Mouse (Mus musculus) ES-Bruce4 (cell line): ENCODE data around the gene Lonp2. TPM values are rescaled to one million over a fixed set of nuclear protein-coding genes. Genes with fewer than 3 reads are reported as not detected.

Experiments used
- H3K27ac ChIP-seq: 2 replicates; pipeline ENCODE4 v1.5.1; 2012; ENCODE audit warnings: low read length, inconsistent platforms; ENCODE audit not compliant: insufficient read depth
- H3K27me3 ChIP-seq: 2 replicates; pipeline ENCODE4 v1.6.1; 2012; ENCODE audit warnings: mild to moderate bottlenecking, low read length, inconsistent platforms; ENCODE audit not compliant: control insufficient read depth, poor library complexity, insufficient read depth, severe bottlenecking
- H3K36me3 ChIP-seq: 2 replicates; pipeline ENCODE4 v1.6.1; 2012; ENCODE audit warnings: inconsistent platforms, mild to moderate bottlenecking, low read length, moderate library complexity; ENCODE audit not compliant: control insufficient read depth, poor library complexity, insufficient read depth, severe bottlenecking
- H3K4me1 ChIP-seq: one replicate; pipeline ENCODE4 v1.8.1; 2011; ENCODE audit warnings: low read length; ENCODE audit not compliant: control insufficient read depth, insufficient read depth
- H3K4me3 ChIP-seq: 2 replicates; pipeline ENCODE4 v1.5.1; 2011; ENCODE audit warnings: low read depth, mild to moderate bottlenecking, low read length
- H3K9ac ChIP-seq: 2 replicates; pipeline ENCODE4 v1.6.1; 2012; ENCODE audit warnings: low read depth, mild to moderate bottlenecking, inconsistent platforms; ENCODE audit not compliant: poor library complexity, severe bottlenecking
- H3K9me3 ChIP-seq: replicated peaks from 2 replicates; pipeline ENCODE4 v1.6.1; 2012; ENCODE audit warnings: mild to moderate bottlenecking, low read length, inconsistent platforms; ENCODE audit not compliant: control insufficient read depth, poor library complexity, insufficient read depth, severe bottlenecking
- CTCF ChIP-seq: IDR thresholded peaks from one replicate; pipeline ENCODE4 v1.8.1; 2011; ENCODE audit warnings: low read depth, low read length
- EP300 ChIP-seq: IDR thresholded peaks from 2 replicates; pipeline ENCODE4 v1.6.1; 2011; ENCODE audit warnings: low read depth, low read length; ENCODE audit not compliant: insufficient read depth
- POLR2A ChIP-seq: IDR thresholded peaks from one replicate; pipeline ENCODE4 v1.8.1; 2011; ENCODE audit warnings: low read length; ENCODE audit not compliant: insufficient read depth
- polyA plus RNA-seq: library from polyadenylated mRNA; stranded (reverse); fragments of >200 nt; gene quantifications from 2 replicates; pipeline ENCODE4 v1.2.4, GENCODE M21; 2011; ENCODE audit warnings: low read depth; ENCODE audit not compliant: missing spikeins, insufficient read depth, insufficient read length

Lonp2 gene
- polyA plus RNA-seq, 1 experiment: 28.5 TPM

DNA sequence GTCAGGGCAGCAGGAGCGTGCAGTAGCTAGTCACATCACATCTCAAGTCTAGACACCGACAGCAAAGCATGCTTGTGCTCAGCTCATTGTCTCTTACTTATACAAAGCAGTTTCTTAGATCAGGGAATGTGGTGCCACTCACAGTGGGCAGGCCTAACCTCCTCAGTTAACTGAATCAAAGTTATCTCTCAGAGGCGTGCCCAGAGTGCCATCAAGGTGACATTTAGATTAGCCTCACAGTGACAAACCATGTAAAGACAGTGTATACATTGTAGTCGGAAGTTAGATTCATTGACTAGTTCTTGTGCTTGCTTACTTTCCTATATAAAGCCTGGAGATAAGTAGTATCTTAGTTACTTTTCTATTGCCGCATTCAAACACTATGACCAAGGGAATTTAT lies 6.4 kb downstream of the Lonp2 start:
- no peak overlapping the region for H3K9ac ChIP-seq
- H3K9me3 ChIP-seq: no peaks in the 10 kb centered on the region
- H3K27ac ChIP-seq: no peak overlapping the region
- no peaks in the 10 kb centered on the region for H3K27me3 ChIP-seq
- H3K4me3 ChIP-seq: no peak overlapping the region
- peaks cover 5% of the 10 kb centered on the region; the same call in 1 of the 2 replicates for H3K36me3 ChIP-seq
- TF ChIP-seq EP300 (no peak), POLR2A (no peak), CTCF (no peak)
- no peaks in the 10 kb centered on the region for H3K4me1 ChIP-seq

DNA sequence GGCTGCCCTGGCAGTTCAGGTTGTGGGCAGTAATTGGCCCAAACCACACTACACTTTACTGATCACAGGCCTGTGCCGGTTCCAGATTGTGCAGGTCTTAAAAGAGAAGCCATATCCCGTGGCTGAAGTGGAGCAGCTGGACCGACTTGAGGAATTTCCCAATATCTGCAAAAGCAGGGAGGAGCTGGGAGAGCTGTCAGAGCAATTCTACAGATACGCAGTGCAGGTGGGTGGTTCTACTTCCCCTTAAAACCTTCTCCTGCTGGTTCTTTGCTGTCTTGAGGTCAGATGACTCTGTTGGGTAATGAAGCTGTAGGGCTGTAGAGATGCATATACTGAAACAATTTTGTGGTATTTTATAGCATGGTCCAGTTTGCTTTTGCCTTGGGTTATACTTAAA lies 7.6 kb downstream of the Lonp2 start:
- H3K9ac ChIP-seq: no peak overlapping the region
- H3K27me3 ChIP-seq: no peaks in the 10 kb centered on the region
- H3K4me3 ChIP-seq: no peak overlapping the region
- H3K36me3 ChIP-seq: peaks cover 5% of the 10 kb centered on the region; the same call in 1 of the 2 replicates
- TF ChIP-seq CTCF (no peak), POLR2A (no peak), EP300 (no peak)
- no peak overlapping the region for H3K27ac ChIP-seq
- no peaks in the 10 kb centered on the region for H3K4me1 ChIP-seq
- no peaks in the 10 kb centered on the region for H3K9me3 ChIP-seq

DNA sequence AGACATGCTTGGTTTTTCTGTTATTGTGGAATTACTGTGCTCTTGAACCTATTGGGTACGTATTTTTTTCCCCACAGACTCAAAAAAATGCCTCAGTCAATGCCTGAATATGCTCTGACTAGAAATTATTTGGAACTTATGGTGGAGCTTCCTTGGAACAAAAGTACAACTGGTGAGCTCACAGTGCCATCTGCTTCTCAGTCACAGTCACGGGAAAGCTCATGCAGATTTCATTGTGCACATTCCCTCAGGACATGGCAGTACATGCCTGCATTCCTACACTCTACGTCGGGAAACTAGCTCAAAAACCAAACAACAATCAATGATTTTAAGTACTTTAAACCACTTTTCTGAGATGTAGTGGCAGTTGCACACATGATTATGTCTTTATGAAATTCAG lies 14.0 kb downstream of the Lonp2 start:
- Histone ChIP-seq H3K9ac (no peak overlapping the region), H3K27me3 (no peaks in the 10 kb centered on the region), H3K36me3 (peaks cover 13% of the 10 kb centered on the region), H3K9me3 (no peaks in the 10 kb centered on the region), H3K4me3 (no peak overlapping the region), H3K27ac (no peak overlapping the region), H3K4me1 (no peaks in the 10 kb centered on the region)
- TF ChIP-seq EP300: no peak
- TF ChIP-seq CTCF: no peak
- TF ChIP-seq POLR2A: no peak

- Histone ChIP-seq H3K36me3 (peaks cover 13% of the 10 kb centered on the region), H3K4me3 (no peak overlapping the region), H3K9me3 (no peaks in the 10 kb centered on the region), H3K27me3 (no peaks in the 10 kb centered on the region), H3K27ac (no peak overlapping the region), H3K4me1 (no peaks in the 10 kb centered on the region), H3K9ac (no peak overlapping the region)
- TF ChIP-seq EP300: no peak
- TF ChIP-seq POLR2A: no peak
- TF ChIP-seq CTCF: no peak
Measured at GRCm38 (mm10) chr8:86638981-86639380, 15.1 kb downstream of the Lonp2 start.

DNA sequence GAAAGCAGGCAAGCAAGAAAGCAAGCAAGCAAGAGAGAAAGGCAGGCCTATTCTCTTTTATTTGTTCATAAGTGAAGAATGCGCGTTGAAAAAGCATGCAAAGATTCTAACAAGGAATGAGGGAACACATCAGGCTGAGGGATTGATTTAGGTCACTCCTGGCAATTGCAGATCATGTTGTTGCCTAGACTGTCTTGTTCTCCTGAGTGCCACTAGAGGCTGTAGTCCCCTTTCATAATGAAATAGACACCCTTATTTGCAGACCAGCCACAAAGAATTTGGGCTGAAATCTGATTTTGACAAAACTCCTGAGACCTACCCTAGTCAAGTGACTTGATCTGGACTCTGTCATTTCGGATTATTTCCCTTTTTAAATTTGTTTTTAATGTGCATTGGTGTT lies 18.8 kb downstream of the Lonp2 start:
- Histone ChIP-seq H3K4me3 (no peak overlapping the region), H3K27me3 (no peaks in the 10 kb centered on the region), H3K27ac (no peak overlapping the region), H3K4me1 (no peaks in the 10 kb centered on the region), H3K9me3 (no peaks in the 10 kb centered on the region), H3K9ac (no peak overlapping the region), H3K36me3 (peaks cover 2% of the 10 kb centered on the region)
- no peak for TF ChIP-seq EP300
- TF ChIP-seq CTCF: no peak
- no peak for TF ChIP-seq POLR2A

GRCm38 (mm10) chr8:86644661-86645060 lies 20.8 kb downstream of the Lonp2 start:
- Histone ChIP-seq H3K9ac (no peak overlapping the region), H3K27me3 (no peaks in the 10 kb centered on the region), H3K9me3 (no peaks in the 10 kb centered on the region), H3K4me3 (no peak overlapping the region), H3K4me1 (no peaks in the 10 kb centered on the region), H3K36me3 (peaks cover 2% of the 10 kb centered on the region), H3K27ac (no peak overlapping the region)
- TF ChIP-seq EP300 (no peak), POLR2A (no peak)

DNA sequence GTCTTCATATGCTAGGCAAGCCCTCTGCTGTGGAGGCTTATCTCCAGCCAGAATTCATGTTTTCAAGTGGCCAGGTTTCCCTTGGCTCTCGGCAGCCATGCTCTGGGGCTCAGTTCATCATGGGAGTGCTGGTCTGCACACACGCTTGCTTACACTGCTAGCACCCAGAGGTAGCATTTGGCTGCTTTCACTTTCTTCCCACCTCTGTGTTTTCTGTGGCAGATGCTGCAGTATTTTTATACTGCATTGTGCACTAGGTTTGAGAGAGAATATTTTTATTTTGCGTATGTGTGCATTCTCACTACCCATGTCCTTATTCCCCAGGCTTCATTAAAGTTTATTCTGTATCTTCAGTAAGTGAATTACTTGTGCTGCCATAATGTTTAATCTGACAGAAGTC lies 23.9 kb downstream of the Lonp2 start:
- H3K27ac ChIP-seq: no peak overlapping the region
- H3K4me3 ChIP-seq: no peak overlapping the region
- H3K36me3 ChIP-seq: no peaks in the 10 kb centered on the region
- no peak overlapping the region for H3K9ac ChIP-seq
- no peaks in the 10 kb centered on the region for H3K9me3 ChIP-seq
- H3K4me1 ChIP-seq: no peaks in the 10 kb centered on the region
- no peaks in the 10 kb centered on the region for H3K27me3 ChIP-seq
- TF ChIP-seq CTCF: no peak
- no peak for TF ChIP-seq EP300
- no peak for TF ChIP-seq POLR2A
